Mouse (Mus musculus): Measurements from ENCODE around the gene Sf3a3.

DNA sequence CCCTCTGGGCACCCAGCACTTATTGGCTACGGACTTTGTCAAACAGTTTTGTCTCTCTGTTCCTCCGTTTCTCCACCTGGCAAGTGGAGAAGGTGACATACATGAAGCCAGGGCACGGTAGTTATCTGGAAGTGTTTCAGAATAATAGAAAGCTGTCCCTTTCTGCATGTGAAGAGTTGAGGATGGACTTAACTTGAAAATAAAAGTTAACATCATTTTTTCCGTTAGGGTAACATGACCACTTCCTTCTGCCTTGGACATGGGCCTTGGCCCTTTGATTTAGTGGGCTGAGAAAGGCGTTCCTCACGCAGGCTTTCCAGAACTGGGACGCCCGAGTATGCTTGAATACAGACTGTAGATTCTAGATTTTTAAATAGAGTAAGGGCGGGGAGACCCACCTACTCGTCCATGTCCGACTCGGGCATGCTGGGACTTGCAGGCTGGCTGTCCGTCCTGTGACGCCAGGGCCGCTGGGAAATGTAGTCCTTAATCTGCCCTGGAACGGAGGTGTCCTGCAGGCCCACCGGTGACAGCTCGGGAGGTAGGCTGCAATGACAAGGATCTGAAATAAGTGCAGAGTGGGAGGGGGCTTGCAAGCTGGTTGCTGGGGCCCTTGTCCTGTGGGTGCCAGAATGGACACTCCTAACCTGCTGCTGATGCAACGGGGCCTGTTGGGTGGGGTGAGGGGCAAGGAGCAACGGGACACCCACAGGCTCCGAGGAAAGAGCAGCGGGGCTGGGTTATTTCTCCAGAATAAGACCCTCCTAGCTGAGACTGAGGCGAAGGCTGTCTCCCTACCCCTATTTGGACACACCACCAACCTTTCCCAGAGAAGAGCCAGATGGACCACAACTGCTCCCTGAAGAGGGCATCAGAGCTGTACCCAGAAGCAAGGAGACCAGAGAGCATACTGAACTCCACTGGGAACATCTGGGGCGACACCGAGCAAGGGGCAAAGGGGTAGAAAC lies 27.1 kb downstream of the Sf3a3 start, which contains the start of gene Inpp5b:
- TF ChIP-seq POLR2A (IDR thresholded peaks at IDR 0.05; ENCODE audit: control insufficient read depth, low read depth, low read length): peak; percentile 57
- no peak for TF ChIP-seq CTCF (IDR thresholded peaks at IDR 0.05; ENCODE audit: control insufficient read depth, insufficient read depth, insufficient replicate concordance, low read depth, low read length)

Measured in testis, adult 2 months (tissue).